Mouse (Mus musculus): ENCODE data around the gene Ubfd1. TPM values are rescaled to one million over a fixed set of nuclear protein-coding genes. Genes with fewer than 3 reads are reported as not detected.
"Not testable (repeated sequence)": the region's sequence is repeated elsewhere in the genome, so short reads cannot be mapped to it uniquely, and the experiment has no call there.

Gene Ubfd1
- polyA plus RNA-seq, 1 experiment from 2014 or later, result 74.8 TPM

- Histone ChIP-seq H3K4me2 (replicated peaks) (no peak overlapping the region), H3K27ac (no peak overlapping the region), H3K36me3 (peaks cover 76% of the 10 kb centered on the region), H3K9me3 (no peaks in the 10 kb centered on the region), H3K27me3 (no peaks in the 10 kb centered on the region), H3K4me1 (replicated peaks) (peaks cover 2% of the 10 kb centered on the region), H3K4me3 (replicated peaks) (no peak overlapping the region), H3K9ac (replicated peaks) (no peak overlapping the region)
- no peak for ATAC-seq
- 94% methylated on average over 2 of the region's 2 CpGs for WGBS
Observed at GRCm38 (mm10) chr7:122094564-122095330, 27.8 kb downstream of the Ubfd1 start.

- 96% methylated on average over 3 of the region's 3 CpGs for WGBS
- no peak for ATAC-seq
- H3K4me1 ChIP-seq (replicated peaks), result peaks cover 16% of the 10 kb centered on the region
- no peaks in the 10 kb centered on the region for H3K9me3 ChIP-seq
- no peaks in the 10 kb centered on the region for H3K27me3 ChIP-seq
- H3K4me3 ChIP-seq (replicated peaks), result no peak overlapping the region
- H3K36me3 ChIP-seq, result peaks cover 45% of the 10 kb centered on the region
- H3K9ac ChIP-seq (replicated peaks), result no peak overlapping the region
- no peak overlapping the region for H3K27ac ChIP-seq
- no peak overlapping the region for H3K4me2 ChIP-seq (replicated peaks)
Observed at GRCm38 (mm10) chr7:122098009-122098408, 31.0 kb downstream of the Ubfd1 start.

GRCm38 (mm10) chr7:122099222-122099621, 32.2 kb downstream of the Ubfd1 start:
- no peak overlapping the region for H3K27ac ChIP-seq
- no peaks in the 10 kb centered on the region for H3K9me3 ChIP-seq
- ATAC-seq, result no peak
- H3K27me3 ChIP-seq, result no peaks in the 10 kb centered on the region
- H3K4me1 ChIP-seq (replicated peaks), result peaks cover 16% of the 10 kb centered on the region
- H3K36me3 ChIP-seq, result peaks cover 41% of the 10 kb centered on the region
- H3K9ac ChIP-seq (replicated peaks), result no peak overlapping the region
- H3K4me2 ChIP-seq (replicated peaks), result no peak overlapping the region
- WGBS, result 67% methylated on average over 4 of the region's 4 CpGs
- H3K4me3 ChIP-seq (replicated peaks), result no peak overlapping the region

- 8% methylated on average over 27 of the region's 28 CpGs for WGBS
- H3K9ac ChIP-seq (replicated peaks), result peak overlapping the region; percentile 90
- not testable (repeated sequence) for H3K9me3 ChIP-seq, H3K27me3 ChIP-seq
- peak overlapping the region; percentile 82 for H3K4me2 ChIP-seq (replicated peaks)
- H3K36me3 ChIP-seq, result peaks cover 22% of the 10 kb centered on the region
- peaks cover 16% of the 10 kb centered on the region for H3K4me1 ChIP-seq (replicated peaks)
- peak overlapping the region; percentile 70 for H3K4me3 ChIP-seq (replicated peaks)
- peak overlapping the region; percentile 68 for H3K27ac ChIP-seq
- peak; percentile 78 for ATAC-seq
Observed at GRCm38 (mm10) chr7:122101014-122101746, 34.2 kb downstream of the Ubfd1 start.

- Histone ChIP-seq H3K9me3 (no peaks in the 10 kb centered on the region), H3K4me3 (replicated peaks) (peak within 1 kb of the TSS; percentile 70), H3K27ac (peak within 1 kb of the TSS; percentile 68), H3K27me3 (no peaks in the 10 kb centered on the region), H3K4me1 (replicated peaks) (peaks cover 16% of the 10 kb centered on the region), H3K36me3 (peaks cover 15% of the 10 kb centered on the region), H3K9ac (replicated peaks) (peak within 1 kb of the TSS; percentile 90), H3K4me2 (replicated peaks) (peak within 1 kb of the TSS; percentile 82)
- peak; percentile 99 for ATAC-seq
- under 1% methylated on average over 43 of the region's 43 CpGs for WGBS
Observed at GRCm38 (mm10) chr7:122101747-122102244, 34.8 kb downstream of the Ubfd1 start, which contains the start of gene Ndufab1. Ndufab1 (minus strand) TSS chr7:122101886.

- H3K27me3 ChIP-seq, result no peaks in the 10 kb centered on the region
- peaks cover 36% of the 10 kb centered on the region for H3K36me3 ChIP-seq
- H3K4me2 ChIP-seq (replicated peaks), result no peak overlapping the region
- no peak overlapping the region for H3K4me3 ChIP-seq (replicated peaks)
- 96% methylated on average over 6 of the region's 6 CpGs for WGBS
- H3K9me3 ChIP-seq, result no peaks in the 10 kb centered on the region
- no peaks in the 10 kb centered on the region for H3K4me1 ChIP-seq (replicated peaks)
- no peak overlapping the region for H3K9ac ChIP-seq (replicated peaks)
- H3K27ac ChIP-seq, result no peak overlapping the region
- no peak for ATAC-seq
Observed at GRCm38 (mm10) chr7:122108206-122108605, 41.2 kb downstream of the Ubfd1 start.

- ATAC-seq, result no peak
- Histone ChIP-seq H3K4me1 (replicated peaks) (no peaks in the 10 kb centered on the region), H3K36me3 (peaks cover 53% of the 10 kb centered on the region), H3K4me2 (replicated peaks) (no peak overlapping the region), H3K27me3 (no peaks in the 10 kb centered on the region), H3K4me3 (replicated peaks) (no peak overlapping the region), H3K27ac (no peak overlapping the region), H3K9me3 (no peaks in the 10 kb centered on the region), H3K9ac (replicated peaks) (no peak overlapping the region)
- 90% methylated on average over 4 of the region's 4 CpGs for WGBS
Observed at GRCm38 (mm10) chr7:122123518-122123917, 56.5 kb downstream of the Ubfd1 start.

GRCm38 (mm10) chr7:122125636-122126035, 58.7 kb downstream of the Ubfd1 start:
- 74% methylated on average over 8 of the region's 8 CpGs for WGBS
- Histone ChIP-seq H3K9me3 (no peaks in the 10 kb centered on the region), H3K4me3 (replicated peaks) (no peak overlapping the region), H3K27ac (no peak overlapping the region), H3K4me1 (replicated peaks) (no peaks in the 10 kb centered on the region), H3K36me3 (peaks cover 49% of the 10 kb centered on the region), H3K9ac (replicated peaks) (no peak overlapping the region), H3K4me2 (replicated peaks) (no peak overlapping the region), H3K27me3 (no peaks in the 10 kb centered on the region)
- no peak for ATAC-seq

GRCm38 (mm10) chr7:122126946-122127345, 60.0 kb downstream of the Ubfd1 start:
- 0 out of 2 replicates have a peak, but pooled peaks cover 3% of the 10 kb centered on the region for H3K4me1 ChIP-seq (replicated peaks)
- H3K9me3 ChIP-seq, result no peaks in the 10 kb centered on the region
- H3K27ac ChIP-seq, result no peak overlapping the region
- no peak overlapping the region for H3K4me2 ChIP-seq (replicated peaks)
- H3K27me3 ChIP-seq, result no peaks in the 10 kb centered on the region
- H3K9ac ChIP-seq (replicated peaks), result no peak overlapping the region
- no peak for ATAC-seq
- H3K4me3 ChIP-seq (replicated peaks), result no peak overlapping the region
- 93% methylated on average over 11 of the region's 11 CpGs for WGBS
- H3K36me3 ChIP-seq, result peaks cover 40% of the 10 kb centered on the region

Other genes with a start within 250 kb of the Ubfd1 start
- gene Scnn1b, start 202.1 kb upstream of the Ubfd1 start, polyA plus RNA-seq (2015; fragmentation: Nextera tagmentation; extraction: Ambion mirVana), result not detected in 2 replicates
- gene Cog7, start 85.5 kb upstream of the Ubfd1 start, polyA plus RNA-seq (2015; fragmentation: Nextera tagmentation; extraction: Ambion mirVana), result 20.6 TPM in 2 replicates
- gene Gga2, start 46.0 kb upstream of the Ubfd1 start, polyA plus RNA-seq (2015; fragmentation: Nextera tagmentation; extraction: Ambion mirVana), result 55.4 and 58.0 TPM in 2 replicates
- gene Ears2, start 88 bp downstream of the Ubfd1 start, polyA plus RNA-seq (2015; fragmentation: Nextera tagmentation; extraction: Ambion mirVana), result 10.4 and 10.7 TPM in 2 replicates
- 635 and 660 TPM in 2 replicates for gene Ndufab1, start 34.7 kb downstream of the Ubfd1 start, polyA plus RNA-seq (2015; fragmentation: Nextera tagmentation; extraction: Ambion mirVana)
- gene Palb2, start 65.8 kb downstream of the Ubfd1 start, polyA plus RNA-seq (2015; fragmentation: Nextera tagmentation; extraction: Ambion mirVana), result 9.0 and 9.1 TPM in 2 replicates
- gene Dctn5, start 65.9 kb downstream of the Ubfd1 start, polyA plus RNA-seq (2015; fragmentation: Nextera tagmentation; extraction: Ambion mirVana), result 156 and 163 TPM in 2 replicates
- gene Plk1, start 92.3 kb downstream of the Ubfd1 start, polyA plus RNA-seq (2015; fragmentation: Nextera tagmentation; extraction: Ambion mirVana), result 54.5 and 55.2 TPM in 2 replicates
- gene Ern2, start 119.0 kb downstream of the Ubfd1 start, polyA plus RNA-seq (2015; fragmentation: Nextera tagmentation; extraction: Ambion mirVana), result 0.78 and 1.1 TPM in 2 replicates
- 1.2 and 1.5 TPM in 2 replicates for gene Chp2, start 152.3 kb downstream of the Ubfd1 start, polyA plus RNA-seq (2015; fragmentation: Nextera tagmentation; extraction: Ambion mirVana)
- gene Prkcb, start 221.6 kb downstream of the Ubfd1 start, polyA plus RNA-seq (2015; fragmentation: Nextera tagmentation; extraction: Ambion mirVana), result 44.8 and 46.4 TPM in 2 replicates

All from midbrain, embryonic 13.5 days (tissue).